Mouse (Mus musculus): ENCODE data around the gene D17Wsu92e.

- no peak for TF ChIP-seq CTCF (IDR thresholded peaks at IDR 0.05; ENCODE audit: low read depth)
- TF ChIP-seq EP300 (IDR thresholded peaks at IDR 0.05; ENCODE audit: low read depth): no peak
These were observed 16.7 kb downstream of the D17Wsu92e start for GRCm38 (mm10) chr17:27803752-27804151.

Measured in liver, embryonic 14.5 days (tissue).